Mouse (Mus musculus): ENCODE results near the gene Ccnd2. TPM values are rescaled to one million over a fixed set of nuclear protein-coding genes. Genes with fewer than 3 reads are reported as not detected.

Gene Ccnd2
- total and polyA plus RNA-seq, 3 experiments = 42.4 to 255 (median 146) TPM

- Histone ChIP-seq H3K9ac (ENCODE audit: insufficient read depth, low read depth) (no peak overlapping the region), H3K9me3 (replicated peaks; ENCODE audit: low read length) (no peaks in the 10 kb centered on the region), H3K27ac (ENCODE audit: insufficient read depth, low read depth) (no peak overlapping the region), H3K27me3 (replicated peaks) (peaks cover 12% of the 10 kb centered on the region), H3K79me2 (replicated peaks; ENCODE audit: control insufficient read depth, extremely low read depth, insufficient read depth, poor library complexity, severe bottlenecking) (peaks cover 15% of the 10 kb centered on the region), H3K4me1 (ENCODE audit: control insufficient read depth in 1 of 2, insufficient read depth in 2 of 2) (peaks cover 0 to 33% of the 10 kb centered on the region in 2 experiments; a peak in 2 of 4 replicates), H3K4me2 (ENCODE audit: insufficient read depth, low read depth, poor library complexity, severe bottlenecking) (no peak overlapping the region), H3K4me3 (replicated peaks in 1 of 3; ENCODE audit: low read depth in 2 of 3, low read length in 2 of 3, poor library complexity in 1 of 3) (no peak overlapping the region), H3K36me3 (replicated peaks in 1 of 2; ENCODE audit: control insufficient read depth in 1 of 2, insufficient read depth in 1 of 2, low read length in 1 of 2) (peaks cover 12 to 32% of the 10 kb centered on the region in 2 experiments)
- no peak for TF ChIP-seq MAX (IDR thresholded peaks at IDR 0.05; ENCODE audit: low read length)
- no peak for TF ChIP-seq SMC3 (IDR thresholded peaks at IDR 0.05; ENCODE audit: low read depth, low read length)
- TF ChIP-seq TCF12 (IDR thresholded peaks at IDR 0.05; ENCODE audit: low read depth, low read length) = no peak
- no peak for TF ChIP-seq HCFC1 (IDR thresholded peaks at IDR 0.05; ENCODE audit: low read depth, low read length)
- TF ChIP-seq ELF1 (IDR thresholded peaks at IDR 0.05; ENCODE audit: low read depth, low read length) = no peak
- no peak for TF ChIP-seq POLR2A (IDR thresholded peaks at IDR 0.05; ENCODE audit: low read depth, low read length)
- no peak for TF ChIP-seq BHLHE40 (IDR thresholded peaks at IDR 0.05; ENCODE audit: low read depth, low read length)
- TF ChIP-seq MXI1 (IDR thresholded peaks at IDR 0.05; ENCODE audit: low read depth, low read length) = no peak
- no peak for TF ChIP-seq SIN3A (IDR thresholded peaks at IDR 0.05; ENCODE audit: low read length)
- TF ChIP-seq MAZ (IDR thresholded peaks at IDR 0.05; ENCODE audit: low read depth, low read length) = no peak
- TF ChIP-seq UBTF (IDR thresholded peaks at IDR 0.05; ENCODE audit: low read depth, low read length) = no peak
- no peak for TF ChIP-seq MYC (IDR thresholded peaks at IDR 0.05; ENCODE audit: low read depth, low read length)
- no peak for TF ChIP-seq CHD2 (IDR thresholded peaks at IDR 0.05; ENCODE audit: low read length)
- no peak for TF ChIP-seq ZNF384 (IDR thresholded peaks at IDR 0.05; ENCODE audit: low read depth, low read length)
- dilution Hi-C loops (cut with MboI; ENCODE audit: extremely low pct_ligation_motif_present, extremely low pct_unique_long_range_greater_than_20kb, low sequenced_read_pairs) (no loop called here), in situ Hi-C loops (cut with MboI; ENCODE audit: low pct_ligation_motif_present, low pct_unique_long_range_greater_than_20kb, low sequenced_read_pairs) (loop anchor here (10.0 to 25.0 kb wide), 2 partner anchors 142 to 319 kb away; no protein-coding TSS in a partner anchor)
- DNase-seq (ENCODE audit: extremely low read depth) = no peak
Measured at GRCm38 (mm10) chr6:127106726-127107125, 45.3 kb downstream of the Ccnd2 start.

GRCm38 (mm10) chr6:127106189-127106588 is 45.8 kb downstream of the Ccnd2 start:
- no peak for DNase-seq (ENCODE audit: extremely low read depth)
- Histone ChIP-seq H3K27ac (ENCODE audit: insufficient read depth, low read depth) (no peak overlapping the region), H3K4me3 (replicated peaks in 1 of 3; ENCODE audit: low read depth in 2 of 3, low read length in 2 of 3, poor library complexity in 1 of 3) (no peak overlapping the region), H3K4me2 (ENCODE audit: insufficient read depth, low read depth, poor library complexity, severe bottlenecking) (no peak overlapping the region), H3K27me3 (replicated peaks) (peaks cover 10% of the 10 kb centered on the region), H3K36me3 (replicated peaks in 1 of 2; ENCODE audit: control insufficient read depth in 1 of 2, insufficient read depth in 1 of 2, low read length in 1 of 2) (peaks cover 16 to 37% of the 10 kb centered on the region in 2 experiments), H3K9me3 (replicated peaks; ENCODE audit: low read length) (no peaks in the 10 kb centered on the region), H3K4me1 (ENCODE audit: control insufficient read depth in 1 of 2, insufficient read depth in 2 of 2) (peaks cover 0 to 33% of the 10 kb centered on the region in 2 experiments; a peak in 2 of 4 replicates), H3K9ac (ENCODE audit: insufficient read depth, low read depth) (no peak overlapping the region), H3K79me2 (replicated peaks; ENCODE audit: control insufficient read depth, extremely low read depth, insufficient read depth, poor library complexity, severe bottlenecking) (peaks cover 15% of the 10 kb centered on the region)
- dilution Hi-C loops (cut with MboI; ENCODE audit: extremely low pct_ligation_motif_present, extremely low pct_unique_long_range_greater_than_20kb, low sequenced_read_pairs) = no loop called here
- TF ChIP-seq NELFE (IDR thresholded peaks at IDR 0.05; ENCODE audit: low read depth, low read length) (no peak), BHLHE40 (IDR thresholded peaks at IDR 0.05; ENCODE audit: low read depth, low read length) (no peak), ETS1 (conservative IDR thresholded peaks at IDR 0.05; ENCODE audit: low read depth, low read length) (no peak), MXI1 (IDR thresholded peaks at IDR 0.05; ENCODE audit: low read depth, low read length) (no peak), NRF1 (IDR thresholded peaks at IDR 0.05; ENCODE audit: low read depth, low read length) (no peak), KAT2A (IDR thresholded peaks at IDR 0.05; ENCODE audit: insufficient replicate concordance, low read length) (no peak), TCF12 (IDR thresholded peaks at IDR 0.05; ENCODE audit: low read depth, low read length) (no peak), USF1 (IDR thresholded peaks at IDR 0.05; ENCODE audit: low read depth, low read length) (no peak), CHD1 (IDR thresholded peaks at IDR 0.05; ENCODE audit: low read depth, low read length) (no peak), ELF1 (IDR thresholded peaks at IDR 0.05; ENCODE audit: low read depth, low read length) (no peak), MEF2A (IDR thresholded peaks at IDR 0.05; ENCODE audit: borderline replicate concordance, low read depth, low read length) (no peak), GABPA (IDR thresholded peaks at IDR 0.05; ENCODE audit: insufficient replicate concordance, low read depth, low read length) (no peak), ZMIZ1 (IDR thresholded peaks at IDR 0.05; ENCODE audit: low read depth, low read length) (no peak), ZNF384 (IDR thresholded peaks at IDR 0.05; ENCODE audit: low read depth, low read length) (no peak), HCFC1 (IDR thresholded peaks at IDR 0.05; ENCODE audit: low read depth, low read length) (no peak), SMC3 (IDR thresholded peaks at IDR 0.05; ENCODE audit: low read depth, low read length) (no peak), MYC (IDR thresholded peaks at IDR 0.05; ENCODE audit: low read depth, low read length) (no peak), POLR2A (IDR thresholded peaks at IDR 0.05; ENCODE audit: low read depth, low read length) (no peak)
- in situ Hi-C loops (cut with MboI; ENCODE audit: low pct_ligation_motif_present, low pct_unique_long_range_greater_than_20kb, low sequenced_read_pairs) = loop anchor here (10.0 to 25.0 kb wide), 2 partner anchors 141 to 319 kb away; no protein-coding TSS in a partner anchor

Measured in CH12.LX (cell line).